Mouse (Mus musculus) cerebellum, postnatal 10 days (tissue): ENCODE data around the gene Zfand2a.

Source experiments
- DNase-seq, 2 experiments: peaks; one replicate each; pipeline ENCODE4 v3.0.0; 2021; ENCODE audit warnings: mixed read lengths in 2 of 2

Zfand2a gene

DNA sequence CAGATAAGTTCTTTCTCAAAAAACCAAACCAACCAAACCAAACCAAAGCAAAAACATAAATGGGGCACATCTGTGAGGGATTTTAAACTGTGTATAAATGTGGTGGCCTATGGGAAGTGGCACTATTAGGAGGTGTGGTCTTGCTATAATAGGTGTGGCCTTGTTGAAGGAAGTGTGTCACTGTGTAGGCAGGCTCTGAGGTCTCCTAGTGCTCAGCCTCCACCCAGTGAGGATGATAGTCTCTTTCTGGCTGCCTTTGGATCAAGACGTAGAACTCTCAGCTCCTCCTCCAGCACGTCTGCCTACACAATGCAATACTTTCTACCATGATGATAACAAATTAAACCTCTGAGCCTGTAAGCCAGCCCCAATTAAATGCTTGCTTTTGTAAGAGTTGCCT lies 18.0 kb downstream of the Zfand2a start:
- no peak for DNase-seq

DNA sequence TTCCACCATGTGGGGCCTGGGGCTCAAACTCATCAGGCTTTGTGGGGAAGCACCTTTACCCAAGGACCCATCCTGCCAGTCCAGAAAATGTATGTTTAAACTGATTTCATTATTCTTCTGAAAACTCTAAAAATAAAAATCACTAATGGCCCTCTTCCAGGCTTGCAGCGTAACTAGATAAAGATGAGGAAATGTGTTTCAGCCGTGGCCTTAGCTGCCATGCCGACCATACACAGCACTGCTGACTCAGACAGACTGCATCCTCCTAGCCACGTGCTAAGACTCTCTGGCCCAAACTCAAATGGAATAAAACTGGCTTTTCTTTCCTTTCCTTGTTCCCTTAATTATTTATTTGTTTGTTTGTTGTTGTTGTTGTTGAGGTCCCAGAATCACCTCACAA lies 19.5 kb downstream of the Zfand2a start:
- DNase-seq = no peak

DNA sequence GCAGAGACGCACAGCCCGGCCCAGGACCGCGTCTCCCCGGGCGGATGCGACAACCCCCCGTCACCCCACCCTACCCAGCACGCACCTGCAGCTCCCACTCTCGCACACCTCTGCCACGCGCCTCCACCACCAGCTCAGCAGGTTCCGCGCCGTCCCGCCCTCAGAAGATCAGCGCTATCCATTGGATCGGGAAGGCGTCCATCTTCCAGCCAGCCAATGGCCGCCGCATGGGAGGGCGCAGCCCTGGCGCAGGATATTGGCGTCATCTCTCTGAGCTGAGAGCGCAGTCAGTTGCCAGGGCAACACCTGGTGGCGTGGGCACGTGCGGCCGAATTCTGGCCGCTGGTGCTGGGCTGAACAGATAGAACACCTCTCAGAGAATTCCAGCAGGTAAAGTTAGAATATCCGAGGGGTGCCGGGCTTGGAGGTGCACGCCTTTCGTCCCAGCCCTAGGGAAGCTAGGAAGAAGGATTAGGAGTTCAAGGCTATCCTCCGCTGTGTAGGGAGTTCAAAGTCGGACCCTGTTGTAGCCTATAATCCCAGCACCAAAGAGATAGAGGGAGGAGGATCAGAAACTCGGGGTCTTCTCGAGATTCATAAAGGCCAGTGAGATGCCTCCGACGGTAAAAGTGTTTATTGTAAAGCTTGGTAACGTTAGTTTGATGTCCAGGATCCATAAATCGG lies 23.8 kb downstream of the Zfand2a start, which contains the start of gene 3110082I17Rik:
TSS of gene 3110082I17Rik (minus strand) at position 144 of the 684 bp plus-strand sequence.
- DNase-seq = peak; percentile 100

DNA sequence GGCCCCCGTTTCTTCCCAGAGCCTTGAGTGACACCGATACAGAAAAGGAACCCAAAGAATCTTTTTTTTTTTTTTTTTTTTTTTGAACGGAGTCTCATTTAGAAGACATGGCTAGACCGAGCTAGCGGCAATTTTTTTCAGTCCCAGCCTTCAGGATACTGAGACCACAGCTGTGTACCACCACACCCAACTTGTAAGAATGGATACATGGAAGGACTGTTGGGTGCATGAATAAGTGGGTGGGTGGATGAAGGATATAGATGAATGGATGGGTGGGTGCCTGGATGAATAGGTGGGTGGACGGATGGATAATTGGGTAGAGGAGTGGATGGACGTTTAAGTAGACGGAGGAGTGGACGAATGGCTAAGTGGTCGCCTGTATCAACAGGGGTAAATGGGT lies 24.4 kb downstream of the Zfand2a start:
- no peak for DNase-seq

DNA sequence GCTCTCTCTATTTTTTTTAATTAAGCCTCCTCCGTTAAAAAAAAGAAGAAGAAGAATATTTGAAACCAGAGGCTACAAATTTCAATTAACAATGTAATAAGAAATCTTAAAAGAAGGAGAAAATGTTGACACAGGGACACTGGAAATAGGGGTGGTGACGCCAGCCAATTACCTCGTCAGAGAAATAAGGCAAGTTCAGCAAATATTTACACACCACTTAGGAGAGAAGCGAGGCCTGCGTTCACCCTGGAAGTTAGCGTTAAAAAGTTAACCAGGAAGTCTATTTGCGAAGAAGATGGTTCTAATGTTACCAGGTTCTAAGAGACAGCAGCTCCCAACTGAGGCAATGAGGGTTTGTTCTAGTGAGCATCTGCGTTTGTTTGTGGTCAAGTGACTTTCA lies 27.1 kb downstream of the Zfand2a start:
- no peak for DNase-seq

DNA sequence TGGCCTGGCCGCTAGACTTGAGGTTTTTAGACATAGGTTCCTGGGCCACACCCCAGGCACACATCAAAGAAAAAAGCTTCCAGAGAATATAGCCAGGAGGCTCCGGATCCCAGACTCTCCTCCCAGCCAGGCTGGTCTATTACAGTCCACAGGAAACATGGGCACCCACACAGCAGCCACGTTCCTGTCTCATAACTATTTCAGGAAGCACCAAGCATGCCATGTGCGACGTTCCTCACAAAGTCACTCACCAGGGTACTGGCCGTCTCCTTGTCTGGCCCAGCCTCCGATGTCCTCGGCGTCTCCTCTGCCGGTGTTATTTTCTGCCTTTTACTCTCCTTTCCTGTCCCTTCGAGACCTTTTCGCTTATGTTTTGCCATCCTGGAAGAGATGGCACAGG lies 29.2 kb downstream of the Zfand2a start:
- no peak for DNase-seq

DNA sequence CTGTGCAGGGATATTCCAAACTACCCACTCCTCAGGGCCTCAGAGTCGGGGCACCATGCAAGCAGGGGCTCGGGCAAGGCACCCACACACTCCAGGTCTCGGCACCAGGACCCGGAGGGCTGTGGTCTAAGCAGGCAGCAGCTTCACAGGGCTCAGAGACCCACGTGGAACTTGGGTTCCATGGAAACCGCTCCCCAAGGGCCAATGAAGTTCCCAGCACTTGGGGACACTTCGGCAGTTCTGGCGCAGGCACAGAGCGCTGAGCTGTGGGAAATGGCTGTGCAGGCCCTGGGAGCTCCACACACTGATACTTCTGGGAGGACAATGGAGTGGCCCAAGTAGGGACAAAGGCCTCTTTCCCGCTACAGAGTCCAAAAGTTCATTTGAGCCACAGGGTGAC lies 31.3 kb downstream of the Zfand2a start:
- DNase-seq = peak in 1 of 2 experiments; percentile 38

DNA sequence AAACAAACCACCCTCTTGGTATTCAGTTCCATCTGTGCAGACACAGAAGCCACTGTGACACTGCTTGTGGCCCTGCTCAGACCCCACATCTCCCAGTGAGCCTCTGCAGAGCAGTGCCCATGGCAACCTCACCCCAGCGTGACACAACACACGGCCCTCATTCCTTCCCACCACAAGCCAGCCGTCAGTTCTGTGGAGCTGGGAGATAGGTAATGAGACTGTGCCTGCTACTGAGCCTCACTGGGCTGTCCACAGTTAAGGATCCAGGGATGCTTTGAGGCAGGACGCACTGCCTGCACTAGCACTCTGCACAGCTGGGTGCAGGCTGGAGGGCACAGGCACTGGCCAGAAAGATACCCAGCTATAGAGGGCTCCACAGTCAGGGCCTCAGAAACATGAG lies 34.4 kb downstream of the Zfand2a start:
- DNase-seq = peak; percentile 32 to 35

DNA sequence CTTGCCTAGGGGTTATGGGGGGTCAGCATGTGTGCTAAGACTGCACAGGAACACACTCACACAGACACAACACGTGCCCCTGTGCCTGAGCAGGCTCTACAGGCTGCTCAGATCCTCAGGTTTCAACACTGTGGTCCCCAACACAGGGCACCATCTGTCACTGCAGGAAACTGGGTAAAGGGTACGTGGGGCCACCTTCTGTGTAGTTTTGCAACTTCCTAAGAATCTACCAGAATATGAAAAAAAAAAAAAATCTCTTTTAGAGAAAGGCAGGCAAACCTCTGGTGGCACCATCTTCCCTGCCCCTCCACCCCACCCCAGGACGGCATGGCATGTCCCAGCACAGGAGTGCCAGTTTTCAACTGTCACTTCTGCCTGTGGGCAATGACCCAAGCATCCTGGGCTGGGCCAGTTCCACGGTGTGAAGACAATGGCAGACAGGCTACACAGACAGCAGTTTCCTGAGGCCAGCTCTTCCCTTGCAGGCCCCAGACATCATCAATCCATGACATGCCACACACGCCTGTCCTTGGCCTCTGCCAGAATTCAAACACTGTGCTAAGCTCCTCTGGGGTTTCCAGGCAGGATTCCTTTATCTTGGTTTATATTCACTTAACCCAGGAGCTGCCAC lies 35.1 kb downstream of the Zfand2a start:
- DNase-seq = peak; percentile 74 to 77

DNA sequence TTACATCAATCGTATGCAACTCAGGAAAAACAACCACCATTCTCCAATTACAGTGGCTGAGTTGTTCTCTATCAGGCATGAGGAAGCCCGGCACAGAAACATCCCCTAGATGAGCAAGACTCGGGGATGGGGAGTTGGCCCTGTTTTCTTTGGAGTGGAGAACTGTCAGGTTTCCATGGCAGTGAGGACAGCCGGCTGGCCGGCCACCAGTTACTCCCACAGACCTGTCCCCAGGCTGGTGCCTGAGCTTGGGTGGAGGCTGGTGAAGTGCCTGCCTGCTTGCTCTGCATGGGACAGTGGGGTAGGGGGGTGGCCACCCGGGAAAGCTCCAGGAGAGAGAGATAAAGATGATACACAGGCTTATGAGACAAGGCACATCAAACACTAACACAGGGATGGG lies 36.3 kb downstream of the Zfand2a start:
- peak; percentile 62 to 67 for DNase-seq

DNA sequence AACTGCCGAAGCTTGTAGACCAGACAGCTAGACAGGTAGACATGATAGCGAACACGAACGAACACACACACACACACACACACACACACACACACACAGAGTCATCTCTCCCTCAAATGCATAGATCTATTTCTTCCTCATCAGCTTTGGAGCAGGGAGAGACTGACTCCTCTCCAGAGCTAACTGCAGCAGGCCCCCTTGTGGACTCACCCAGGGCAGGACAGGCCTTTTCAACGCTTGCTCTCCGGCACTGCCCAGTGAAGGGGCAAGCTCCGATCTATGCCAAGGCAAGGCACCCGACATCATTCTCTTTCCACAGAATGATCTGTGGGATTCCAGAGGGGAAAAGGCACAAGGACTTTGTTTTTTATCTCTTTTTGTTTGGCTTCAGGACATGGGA lies 39.1 kb downstream of the Zfand2a start:
- peak; percentile 61 to 63 for DNase-seq

DNA sequence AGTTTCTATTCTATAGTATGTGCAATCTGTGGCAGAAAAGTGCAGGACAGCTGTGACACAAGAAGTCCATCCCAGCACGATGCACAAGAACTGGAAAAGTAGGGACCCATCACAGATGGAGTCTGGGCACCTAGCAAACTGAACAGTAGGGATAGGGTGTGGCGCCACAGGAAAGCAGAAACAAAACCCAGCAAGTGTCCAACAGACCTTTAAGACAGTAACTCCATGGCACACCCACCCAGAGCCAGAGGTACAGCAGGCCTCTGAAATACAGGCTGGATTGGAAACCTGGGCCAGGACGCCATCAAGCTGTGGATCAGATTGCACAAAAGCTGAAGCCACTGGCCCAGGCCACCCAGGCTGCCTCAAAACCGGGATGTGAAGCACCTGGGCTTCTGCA lies 41.4 kb downstream of the Zfand2a start:
- DNase-seq = no peak

DNA sequence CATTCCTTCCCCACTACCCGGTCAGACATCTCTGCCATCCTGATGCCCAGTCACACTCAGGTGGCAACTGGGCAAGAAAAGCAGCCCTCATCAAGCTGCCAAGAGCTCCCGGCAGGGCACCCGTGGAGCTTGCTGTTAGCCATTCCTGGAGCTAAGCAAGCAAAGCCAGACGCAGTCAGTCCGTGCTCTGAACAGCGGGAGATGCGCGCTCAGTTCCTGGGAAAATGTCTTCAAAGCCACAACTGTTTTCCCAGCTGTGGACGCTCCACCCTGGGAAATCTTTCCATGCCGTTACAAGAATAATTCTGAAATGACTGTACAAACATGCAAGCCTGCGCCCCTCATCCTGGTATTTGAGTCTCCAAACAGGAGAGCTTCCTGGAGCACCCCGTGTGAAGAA lies 41.9 kb downstream of the Zfand2a start:
- peak; percentile 45 to 65 for DNase-seq

DNA sequence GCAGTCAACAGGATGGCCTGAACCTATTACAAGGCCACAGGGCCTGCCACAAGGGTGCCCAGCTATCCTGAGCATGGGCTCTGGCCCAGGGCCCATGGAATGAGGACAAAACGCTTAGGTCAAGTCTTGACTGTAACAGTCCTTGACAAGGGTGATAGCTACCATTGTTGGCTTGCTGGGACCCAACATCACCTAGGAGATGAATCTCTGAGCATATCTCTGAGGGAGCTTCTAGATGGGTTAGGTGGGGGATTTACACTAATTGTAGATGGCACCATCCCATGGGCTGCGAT lies 42.7 kb downstream of the Zfand2a start:
- DNase-seq = no peak

DNA sequence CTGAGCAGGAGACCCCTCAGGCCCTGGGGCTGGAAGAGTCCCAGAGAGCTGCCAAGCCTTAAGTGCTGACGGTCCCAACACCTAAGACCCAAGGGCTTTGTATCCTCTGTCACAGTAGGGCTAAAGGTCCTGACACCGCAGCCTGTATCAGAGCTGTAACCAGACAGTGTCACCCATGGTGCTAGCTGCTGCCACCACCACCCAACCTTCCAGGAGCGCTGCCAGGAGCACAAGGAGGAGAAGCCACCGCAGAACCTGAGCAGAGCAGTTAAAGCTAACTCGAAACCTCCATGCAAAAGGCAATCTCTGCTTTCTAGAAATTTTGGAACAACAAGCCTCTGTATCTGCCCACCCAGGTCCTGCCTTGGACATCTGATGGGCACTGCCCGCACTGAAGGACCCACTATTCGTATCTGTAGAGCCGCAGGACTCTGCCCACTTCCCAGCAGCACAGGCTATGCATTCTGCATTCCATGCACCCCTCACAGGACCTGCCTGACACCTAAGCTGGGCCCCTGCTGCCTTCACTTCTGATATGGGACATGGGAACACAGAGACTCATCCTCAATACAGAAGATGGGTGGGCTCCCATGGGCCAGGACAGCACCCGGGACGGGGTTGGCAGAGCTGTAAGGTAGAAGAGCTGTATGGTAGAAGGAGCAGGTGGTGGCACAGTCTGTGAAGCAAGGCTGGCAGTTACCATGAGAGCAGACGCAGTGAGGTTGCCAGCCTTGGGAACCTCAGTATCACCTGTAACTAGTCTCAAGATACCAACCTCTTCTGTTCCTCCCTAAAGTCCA lies 43.2 kb downstream of the Zfand2a start:
- peak; percentile 63 to 65 for DNase-seq

DNA sequence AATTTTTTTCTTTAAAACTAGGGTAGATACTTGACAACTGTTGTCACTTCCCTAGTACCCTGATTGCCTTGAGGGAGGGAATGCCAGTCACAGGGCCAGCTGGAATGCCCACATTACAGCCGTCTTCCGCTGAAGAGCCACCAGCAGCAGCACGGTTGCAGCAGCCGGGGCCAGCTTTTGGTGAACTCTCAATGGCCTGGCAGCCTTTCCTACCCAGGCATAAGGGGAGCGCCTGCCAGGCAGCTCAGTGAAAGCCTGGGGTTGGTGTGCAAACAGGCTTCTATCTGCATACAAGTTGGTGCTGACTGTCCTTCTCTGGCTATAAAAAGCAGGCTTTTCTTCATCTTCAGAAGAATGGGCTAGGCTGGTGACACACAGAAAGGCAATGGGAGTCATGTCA lies 43.9 kb downstream of the Zfand2a start:
- DNase-seq = peak; percentile 74 to 81

DNA sequence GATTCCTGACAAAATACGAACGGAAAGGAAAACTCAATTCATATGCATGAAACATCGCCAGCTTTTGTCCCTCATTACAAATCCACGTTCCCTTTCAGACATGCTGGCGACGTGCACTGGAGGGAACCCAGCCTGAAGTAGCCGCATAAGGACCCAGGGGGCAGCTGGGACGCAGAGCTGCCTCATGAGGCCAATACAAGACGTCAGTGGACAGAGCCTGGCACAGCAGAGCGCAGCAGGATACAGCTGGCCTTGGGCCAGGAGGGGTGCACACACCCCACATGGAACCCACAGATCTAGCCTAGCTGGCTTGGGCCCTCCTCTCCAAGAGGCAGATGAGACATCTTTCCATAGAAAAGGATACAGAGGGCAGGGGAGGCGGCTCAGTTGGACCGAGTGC lies 45.9 kb downstream of the Zfand2a start:
- peak in 1 of 2 experiments; percentile 56 for DNase-seq

DNA sequence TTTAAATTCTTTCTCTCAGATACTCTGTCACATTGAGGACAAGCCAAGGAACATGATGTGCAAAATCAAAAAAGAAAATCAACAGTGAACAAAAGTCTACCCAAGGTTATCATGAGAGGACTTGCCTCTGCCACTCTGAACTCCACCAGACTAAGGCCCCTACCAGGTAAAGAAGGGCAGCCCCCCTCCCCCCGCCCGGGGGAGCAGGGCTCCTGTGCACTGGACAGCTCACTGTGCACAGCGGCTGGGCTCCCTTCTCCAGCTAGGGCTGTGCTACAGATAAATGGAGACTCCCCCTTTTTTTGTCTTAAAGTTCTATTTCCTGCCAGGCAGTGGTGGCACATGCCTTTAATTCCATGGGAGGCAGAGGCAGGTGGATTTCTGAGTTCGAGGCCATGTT lies 46.6 kb downstream of the Zfand2a start:
- DNase-seq = no peak

DNA sequence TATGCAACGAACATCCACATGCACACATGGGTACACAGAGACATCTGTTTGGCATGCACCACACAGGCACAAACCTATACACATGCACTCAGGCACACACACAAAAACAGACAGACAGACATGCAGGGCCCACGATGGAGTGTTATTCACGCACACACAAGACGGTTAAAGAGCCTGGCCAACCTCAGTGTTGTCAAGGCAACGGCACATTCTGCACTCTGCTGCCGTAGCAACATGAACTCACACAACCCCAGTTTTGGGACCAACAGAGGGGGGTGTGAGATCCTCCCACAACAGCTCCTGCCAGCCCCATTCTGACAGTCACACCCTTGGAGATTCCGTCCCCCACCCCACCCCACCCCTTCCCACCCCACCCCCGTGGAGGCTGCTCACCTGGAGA lies 49.4 kb downstream of the Zfand2a start:
- DNase-seq = peak; percentile 60 to 67

DNA sequence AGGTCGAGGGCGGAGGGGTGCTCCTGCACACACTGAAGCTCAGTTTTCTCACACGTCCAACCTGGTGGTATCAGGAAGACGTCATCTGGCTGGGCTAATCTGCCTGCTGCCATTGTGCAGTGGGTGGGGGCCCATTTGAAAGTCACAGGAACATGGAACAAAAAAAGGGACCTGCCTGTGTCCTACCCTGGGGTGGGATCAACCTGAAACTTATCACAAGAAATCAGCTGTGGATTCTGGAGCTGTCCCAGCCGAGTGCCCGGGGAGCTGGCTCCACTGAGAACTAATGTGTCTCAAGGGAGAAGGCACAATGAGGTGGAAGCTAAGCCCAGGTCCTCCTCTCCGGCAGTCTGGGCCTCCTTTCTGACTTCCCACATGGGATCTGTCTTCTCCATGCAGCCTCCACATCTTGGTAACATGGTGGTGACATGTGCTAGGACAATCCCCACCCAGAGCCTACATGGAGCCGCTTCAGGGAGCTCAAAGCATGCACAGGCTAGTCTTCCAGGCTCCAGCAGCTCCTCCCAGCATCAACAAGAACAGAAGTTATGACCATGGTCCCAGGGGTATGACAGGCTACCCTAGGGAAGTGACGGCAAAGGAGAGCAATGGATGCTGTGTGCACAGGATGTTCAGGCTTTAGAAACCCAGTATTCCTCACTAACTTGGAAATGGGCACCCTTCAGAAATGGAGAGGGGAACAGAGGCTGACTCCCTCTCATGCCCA lies 50.3 kb downstream of the Zfand2a start:
- no peak for DNase-seq

DNA sequence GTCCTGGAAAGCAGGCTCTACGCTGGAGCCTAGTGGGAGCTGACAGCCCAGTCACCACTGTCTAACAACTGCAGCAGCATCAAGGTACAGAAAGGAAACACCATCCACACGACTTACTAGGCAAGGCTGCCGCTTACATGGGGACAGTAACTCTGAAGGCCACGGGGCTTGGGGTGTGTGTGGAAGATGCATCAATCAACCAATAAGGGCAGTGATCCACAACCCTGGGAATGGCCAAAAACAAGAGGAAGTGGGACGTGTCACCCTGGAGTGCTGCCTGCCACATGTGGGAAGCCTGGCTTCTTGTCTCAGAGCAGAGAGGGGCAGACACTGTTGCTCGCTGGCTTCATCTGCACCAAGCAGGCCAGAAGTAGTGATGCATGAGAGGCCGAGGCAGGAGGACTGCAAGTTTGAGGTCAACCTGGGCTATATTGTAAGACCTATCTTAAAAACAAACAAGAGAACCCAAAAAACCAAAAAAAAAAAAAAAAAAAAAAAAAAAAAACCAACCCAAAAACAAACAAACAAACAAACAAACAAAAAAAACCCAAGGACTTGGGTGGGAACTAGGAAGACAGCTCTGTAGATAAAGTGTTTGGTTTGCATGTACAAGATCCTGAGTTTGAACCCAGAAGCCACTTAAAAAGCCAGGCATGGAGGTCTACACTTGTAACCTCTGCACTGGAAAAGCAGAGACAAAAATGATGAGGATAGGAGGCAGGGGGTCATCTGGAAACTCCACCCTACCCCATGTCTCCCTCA lies 51.4 kb downstream of the Zfand2a start:
- DNase-seq = no peak

DNA sequence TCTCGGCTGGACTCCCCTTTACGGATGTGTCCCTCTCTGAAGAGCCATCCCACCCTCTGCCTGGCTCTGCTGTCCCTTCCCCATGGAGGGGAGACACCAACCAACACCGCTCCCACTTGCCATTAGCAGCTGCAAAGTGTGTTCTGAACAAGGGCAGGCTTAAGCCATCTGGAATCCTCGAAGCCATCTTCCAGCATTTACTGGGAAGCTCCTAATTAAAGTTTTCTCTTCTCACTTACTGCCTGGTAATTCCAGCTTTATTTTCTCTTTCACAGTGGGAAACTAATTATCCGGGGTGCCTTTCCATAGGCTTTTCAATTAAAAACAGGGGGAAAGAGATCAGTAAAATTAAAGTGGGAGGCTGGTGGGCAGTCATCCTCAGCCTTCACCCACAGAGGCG lies 52.0 kb downstream of the Zfand2a start:
- no peak for DNase-seq
